Mouse (Mus musculus) left cerebral cortex, adult 9 months (tissue): ENCODE data around the gene Pknox2.

Experiments
- DNase-seq, 2 experiments: peaks; one replicate each; pipeline ENCODE4 v3.0.0; 2022; ENCODE audit warnings: low spot score in 2 of 2

The Pknox2 gene

DNA sequence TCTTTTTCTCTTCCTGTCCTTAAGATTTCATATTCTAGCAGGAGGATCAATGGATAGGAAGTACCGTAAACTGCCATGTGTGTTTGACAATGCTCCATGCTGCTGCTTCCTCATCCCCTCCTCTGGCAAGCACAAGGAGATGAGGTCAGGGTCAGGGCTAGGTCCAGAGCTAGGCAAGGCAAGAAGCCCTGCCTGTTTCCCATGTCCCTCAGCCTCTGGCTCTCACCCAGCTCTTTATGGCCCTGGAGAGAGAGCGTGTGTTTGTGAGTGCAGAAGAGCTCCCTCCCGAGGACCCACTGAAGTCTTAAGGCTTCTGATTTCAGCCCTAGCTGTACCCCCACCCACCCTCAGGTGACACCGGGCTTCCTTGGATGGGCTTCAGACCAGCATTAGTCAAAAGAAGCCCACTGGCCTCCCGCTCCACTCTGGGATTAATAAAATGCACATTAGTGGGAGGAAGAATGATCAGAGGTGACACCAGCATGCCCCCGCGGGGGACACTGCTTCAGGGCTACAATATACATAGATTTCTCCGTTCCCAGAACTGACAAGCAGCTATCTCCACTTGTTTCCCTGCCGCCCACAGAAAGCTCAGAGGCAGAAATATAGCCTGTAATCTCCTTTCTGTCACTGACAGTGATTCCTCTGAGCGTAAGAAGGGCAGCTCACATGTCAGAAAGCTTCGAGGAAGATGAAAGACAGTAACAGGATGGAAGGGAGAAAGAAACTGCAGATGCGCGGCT is 156.4 kb downstream of the Pknox2 start:
- no peak for DNase-seq

DNA sequence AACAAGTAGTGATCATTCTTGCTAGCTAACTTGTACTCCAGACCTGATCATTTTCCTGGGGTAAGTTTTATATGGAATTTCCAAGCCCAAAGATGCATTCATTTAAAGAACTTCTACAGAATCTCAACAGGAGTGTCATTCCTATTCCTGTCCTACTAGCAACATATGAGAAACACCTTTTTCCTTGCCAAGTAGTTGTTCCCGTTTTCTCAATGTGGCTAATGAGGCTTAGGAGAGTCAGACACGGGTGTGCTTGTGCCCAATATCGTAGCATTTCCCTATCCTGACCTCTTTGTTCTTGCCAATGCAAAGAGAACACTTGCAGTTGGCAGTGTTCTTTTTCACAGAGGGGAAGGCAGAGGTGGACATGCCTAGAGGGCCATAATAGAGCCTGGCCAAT is 157.2 kb downstream of the Pknox2 start:
- no peak for DNase-seq

DNA sequence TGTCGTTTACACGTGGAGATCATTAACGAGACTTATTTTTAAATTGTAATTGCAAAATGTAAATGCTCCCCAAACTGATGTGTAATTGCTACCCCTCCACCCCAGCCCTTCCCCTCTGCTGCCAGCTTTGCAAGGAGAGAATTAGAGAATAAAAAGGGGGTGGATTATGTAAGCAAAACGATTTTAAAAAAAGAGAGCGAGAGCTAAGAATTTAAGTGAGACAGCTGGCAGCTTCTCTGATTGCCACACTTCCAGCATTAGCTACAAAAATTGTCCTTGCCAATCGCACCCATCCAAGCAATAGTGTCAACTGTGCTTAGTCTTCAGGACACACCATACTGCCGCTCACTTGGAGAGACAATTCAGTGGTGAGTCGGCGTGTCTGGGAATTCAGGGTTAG is 162.0 kb downstream of the Pknox2 start:
- DNase-seq: peak; percentile 82

DNA sequence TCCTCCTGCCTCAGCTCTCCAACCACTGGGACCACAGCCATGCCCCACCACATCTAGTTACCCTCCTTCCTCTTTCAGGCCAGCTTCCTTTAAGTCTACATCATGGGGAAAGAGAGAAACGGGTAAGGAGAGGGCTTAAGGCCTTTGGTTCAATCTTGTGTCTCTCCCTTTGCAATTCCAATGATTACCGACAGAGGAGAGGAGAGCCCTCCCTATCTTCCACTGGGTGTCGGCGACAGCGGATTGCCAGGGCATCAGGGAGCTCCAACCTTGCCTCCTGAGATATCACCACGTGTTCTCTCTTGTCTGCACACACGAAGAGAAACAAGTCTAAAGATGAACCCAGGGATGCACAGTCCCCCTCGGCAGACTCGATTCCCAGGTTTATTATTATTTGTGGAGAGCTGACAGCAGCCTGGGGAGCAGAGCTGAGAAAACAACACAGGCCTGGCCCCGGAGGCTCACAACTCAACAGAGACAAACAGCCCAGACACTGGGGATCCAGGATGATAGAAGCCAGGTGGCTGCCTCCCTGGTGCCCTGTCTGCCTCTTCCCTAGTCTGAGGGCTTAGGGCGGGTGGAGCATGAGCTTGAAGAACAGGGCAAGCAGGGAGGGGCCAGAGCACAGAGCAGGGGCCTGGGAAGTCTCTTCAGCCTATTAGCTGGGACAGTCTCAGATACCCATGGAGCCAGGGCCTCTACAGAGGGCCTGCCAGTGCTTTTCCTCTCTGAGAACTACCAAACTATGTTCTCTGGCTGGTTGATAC is 170.4 kb downstream of the Pknox2 start:
- no peak for DNase-seq

DNA sequence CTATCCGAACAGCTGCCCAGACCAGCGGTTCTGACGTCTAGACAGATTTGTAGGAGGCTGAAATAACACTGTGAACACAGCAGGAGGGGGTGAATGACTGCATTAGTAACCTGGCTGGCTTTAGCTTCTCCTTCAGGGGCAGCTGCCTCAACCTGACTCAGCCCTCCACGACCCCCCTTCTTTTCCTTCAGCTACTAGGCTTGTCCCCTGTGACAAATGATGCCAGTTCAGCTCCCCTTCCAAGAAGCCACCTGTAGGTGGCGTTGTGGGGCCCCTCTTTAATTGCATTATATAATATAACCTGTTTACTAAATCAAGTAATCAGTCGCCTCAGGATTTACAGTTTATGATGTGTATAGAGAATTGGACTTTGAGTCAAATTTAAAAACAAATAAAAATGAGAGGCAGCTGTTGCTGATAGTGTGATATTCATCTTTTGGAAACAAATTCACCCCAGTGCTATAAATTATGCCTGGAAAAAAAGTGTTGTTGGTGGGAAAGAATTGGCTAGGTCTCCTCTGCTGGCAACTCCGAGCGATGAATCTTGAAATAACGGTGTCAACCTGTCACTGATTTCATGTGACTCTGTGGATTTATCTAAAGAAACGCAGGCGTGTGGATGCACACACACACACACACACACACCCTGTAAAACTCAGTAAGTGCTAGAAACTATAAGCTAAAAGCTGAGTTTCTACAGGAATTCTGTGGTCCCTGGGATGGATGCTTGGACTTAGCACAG is 173.6 kb downstream of the Pknox2 start:
- peak; percentile 50 to 76 for DNase-seq

DNA sequence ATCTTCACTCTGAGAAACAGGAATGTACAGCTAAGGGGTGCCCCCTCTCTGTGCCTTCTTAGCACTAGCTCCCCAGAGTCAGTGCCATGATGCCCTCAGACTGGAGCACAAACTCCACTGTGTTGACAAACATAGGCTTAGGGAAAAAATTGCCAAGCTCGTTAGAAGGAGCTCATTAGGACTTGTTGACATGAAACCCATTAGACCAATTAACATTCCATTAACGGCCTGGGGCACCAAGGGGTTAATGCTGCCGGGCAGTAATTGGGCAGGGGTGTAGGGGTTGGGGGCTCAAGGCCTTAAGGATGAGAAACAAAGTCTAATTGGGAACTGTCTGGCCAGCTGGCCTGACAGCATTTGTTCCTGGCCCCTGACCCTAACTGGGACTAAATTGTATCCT is 175.1 kb downstream of the Pknox2 start:
- DNase-seq: no peak

DNA sequence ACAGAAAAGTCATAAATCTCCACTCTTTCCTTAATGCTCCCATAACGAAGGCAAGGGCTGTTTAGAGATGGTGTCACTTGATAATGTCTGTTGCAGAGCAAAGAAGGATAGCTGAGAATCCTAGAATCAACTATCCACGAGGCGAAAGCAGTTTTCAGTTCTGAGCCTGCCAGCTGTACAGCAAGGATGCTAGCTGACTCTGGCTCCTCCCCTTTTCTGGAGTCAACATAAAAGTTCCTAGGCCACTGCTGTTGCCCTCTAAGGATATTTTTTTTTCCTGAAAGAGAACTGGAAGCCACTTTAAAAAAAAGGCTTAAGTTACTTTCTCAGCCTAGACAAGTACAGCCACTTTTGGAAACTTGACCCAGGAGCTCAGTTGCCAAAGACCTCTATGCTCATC is 176.1 kb downstream of the Pknox2 start:
- no peak for DNase-seq

DNA sequence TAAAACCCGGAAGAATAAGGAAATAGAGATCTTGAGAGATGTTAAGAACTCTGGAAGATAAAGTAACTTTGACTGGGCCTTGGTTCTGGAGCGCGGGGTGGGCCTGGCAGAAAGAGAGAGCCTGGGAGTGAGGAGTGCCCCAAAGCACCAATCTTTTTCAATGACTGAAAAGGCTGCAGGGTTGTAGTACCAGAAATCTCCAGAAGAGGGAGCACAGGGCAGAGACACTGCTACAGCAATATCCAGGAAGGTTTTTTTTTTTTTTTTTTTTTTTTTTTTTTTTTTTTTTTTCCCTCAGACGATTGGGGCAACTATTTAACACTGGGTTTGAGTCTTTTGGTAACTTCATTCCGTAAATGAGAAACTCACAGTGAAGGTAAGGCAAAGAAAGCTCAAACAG is 176.6 kb downstream of the Pknox2 start:
- peak; percentile 56 to 96 for DNase-seq

DNA sequence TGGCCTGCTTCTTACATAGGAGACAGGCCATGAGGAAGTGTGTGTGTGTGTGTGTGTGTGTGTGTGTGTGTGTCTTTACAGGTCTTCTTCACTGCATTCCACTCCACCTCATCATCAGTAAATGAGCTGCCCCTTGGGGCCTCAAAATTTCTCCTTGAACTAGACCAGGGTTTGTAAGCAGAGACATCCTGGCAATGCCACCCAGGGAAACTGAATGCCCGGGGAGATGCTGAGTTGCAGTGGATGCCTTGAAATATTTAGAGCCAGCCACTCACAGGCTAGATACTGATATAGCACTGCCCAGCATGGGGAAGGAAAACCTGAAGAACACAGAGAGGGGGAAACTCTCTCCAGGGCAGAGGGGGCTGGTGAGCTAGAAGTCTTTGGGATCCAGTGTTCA is 178.1 kb downstream of the Pknox2 start:
- DNase-seq: no peak

DNA sequence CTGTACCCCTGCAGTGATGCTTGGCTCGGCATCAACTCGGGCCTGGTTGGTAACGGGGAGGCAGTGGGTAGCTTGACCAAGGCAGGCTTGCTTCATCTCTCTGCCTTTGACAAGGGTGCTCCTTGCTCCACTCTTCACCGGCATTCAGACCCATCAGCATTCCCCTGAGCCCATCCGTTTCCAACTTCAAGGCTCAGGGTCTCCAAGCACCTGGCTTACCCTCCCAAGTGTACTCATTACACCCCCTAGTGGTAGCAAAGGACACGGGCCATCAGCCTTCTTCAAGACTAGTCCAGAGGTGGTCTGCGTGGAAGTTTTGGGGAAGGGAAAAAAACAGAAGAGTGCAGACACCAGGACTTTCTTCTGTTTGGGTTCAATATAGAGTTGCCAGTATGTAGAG is 178.5 kb downstream of the Pknox2 start:
- DNase-seq: no peak

DNA sequence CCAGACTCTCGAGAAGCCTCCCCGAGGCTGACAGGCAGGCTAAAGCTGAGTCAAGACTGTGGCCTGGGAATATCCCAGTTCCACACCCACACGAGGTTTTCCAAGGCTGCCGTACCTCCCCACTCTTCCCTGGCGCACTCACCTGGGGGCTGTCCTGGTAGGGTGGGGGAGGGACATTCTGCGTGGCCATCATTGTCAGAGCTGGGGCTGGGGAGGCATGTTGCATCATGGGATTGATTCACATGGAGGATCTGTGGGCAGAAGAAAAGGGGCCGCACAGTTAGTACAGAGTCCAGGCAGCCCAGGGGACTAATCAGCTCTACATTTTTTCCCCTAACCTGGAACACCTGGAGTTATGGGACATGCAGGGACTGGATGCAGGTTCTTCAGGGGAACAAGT is 179.0 kb downstream of the Pknox2 start:
- DNase-seq: no peak

DNA sequence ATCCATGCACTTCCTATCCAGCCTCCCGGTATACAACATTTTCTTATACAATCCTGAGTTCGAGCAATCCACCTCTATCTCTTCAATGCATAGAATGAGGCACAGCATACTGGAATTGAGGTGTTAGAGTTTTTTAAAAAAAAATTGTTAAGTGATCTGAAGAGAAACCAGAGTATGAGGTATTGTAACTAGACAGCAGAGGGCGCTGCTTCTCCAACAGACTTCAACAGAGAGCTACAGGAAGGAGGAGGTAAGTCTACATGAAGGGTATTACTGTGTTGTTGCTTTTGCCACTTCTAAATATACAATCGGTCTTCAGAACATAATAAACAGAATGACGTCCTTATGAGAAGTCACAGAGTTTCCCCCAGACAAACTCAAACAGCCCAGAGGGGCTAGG is 181.5 kb downstream of the Pknox2 start:
- no peak for DNase-seq

DNA sequence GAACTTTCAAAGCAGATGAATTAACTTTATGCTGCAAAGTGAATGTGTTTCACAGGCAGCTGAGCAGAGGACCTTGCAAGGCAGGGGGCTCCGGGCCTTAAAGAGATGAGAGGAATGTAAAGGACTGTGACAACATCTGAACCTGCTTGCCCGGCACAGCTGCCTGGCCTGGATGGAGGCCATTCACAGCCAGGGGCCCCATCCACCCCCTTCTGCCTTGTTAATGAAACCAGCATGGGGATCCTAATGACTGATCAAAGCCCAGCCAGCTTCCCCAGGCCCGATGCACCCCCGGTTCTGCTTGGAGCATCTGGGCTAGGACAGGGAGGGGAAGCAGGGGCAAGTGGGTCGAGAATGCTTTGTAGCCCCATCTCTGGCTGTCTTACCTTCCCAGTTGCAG is 183.0 kb downstream of the Pknox2 start:
- no peak for DNase-seq

DNA sequence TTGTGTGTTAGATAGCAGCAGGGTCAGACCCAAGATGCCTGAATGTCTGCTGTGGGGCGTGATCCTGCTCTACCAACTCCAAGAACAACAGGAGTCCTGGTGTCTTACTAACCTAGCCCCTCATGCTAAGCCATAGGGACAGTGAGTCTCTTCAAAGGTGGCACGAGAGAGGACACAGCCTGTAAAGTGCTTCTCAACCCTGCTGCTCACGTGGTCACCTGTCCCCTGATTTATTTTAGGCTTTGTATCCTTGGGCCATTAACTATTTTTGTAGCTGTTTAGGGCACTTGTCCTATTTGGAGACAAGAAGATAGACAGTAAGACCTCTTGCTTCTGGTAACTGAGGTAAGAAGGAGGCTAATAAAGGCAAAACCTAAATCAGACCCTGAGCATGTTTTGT is 183.7 kb downstream of the Pknox2 start:
- no peak for DNase-seq

DNA sequence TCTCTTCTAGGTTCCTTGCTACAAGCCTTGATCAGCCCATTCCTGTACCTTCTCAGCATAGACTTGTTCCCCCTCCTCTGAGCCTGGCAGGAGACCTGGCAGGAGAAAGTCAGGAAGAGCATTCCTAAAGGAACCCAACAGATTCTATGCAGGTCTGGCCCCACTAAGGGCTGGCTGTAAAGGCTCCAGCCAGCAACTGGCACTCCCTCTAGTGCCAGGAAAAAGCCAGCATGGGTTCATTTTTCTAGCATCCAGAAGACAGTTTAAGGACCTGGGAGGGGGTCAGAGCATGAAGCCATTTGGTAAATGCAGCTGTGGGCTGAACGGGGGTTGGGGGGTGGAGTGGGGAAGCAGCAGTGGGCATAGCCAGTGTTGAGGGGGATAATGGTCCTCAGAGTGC is 185.3 kb downstream of the Pknox2 start:
- no peak for DNase-seq

DNA sequence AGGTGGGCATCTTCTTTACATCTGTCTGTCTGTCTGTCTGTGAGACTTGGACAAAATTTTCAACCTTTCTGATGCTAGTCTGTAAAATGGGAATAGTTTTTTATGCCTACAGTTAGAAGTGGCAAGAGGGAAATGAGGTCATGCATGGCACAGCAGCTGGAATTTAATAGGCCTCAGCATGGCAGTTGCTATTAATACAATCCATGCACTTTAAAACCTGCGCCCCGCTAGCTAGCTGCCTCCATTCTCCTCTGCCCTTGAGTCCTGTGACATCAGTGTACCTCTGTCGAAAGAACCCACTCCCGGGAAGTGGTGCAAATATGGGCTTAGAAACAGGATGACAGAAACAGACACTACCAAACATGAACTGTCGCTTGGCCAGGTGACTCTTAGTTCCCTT is 186.1 kb downstream of the Pknox2 start:
- DNase-seq: no peak

DNA sequence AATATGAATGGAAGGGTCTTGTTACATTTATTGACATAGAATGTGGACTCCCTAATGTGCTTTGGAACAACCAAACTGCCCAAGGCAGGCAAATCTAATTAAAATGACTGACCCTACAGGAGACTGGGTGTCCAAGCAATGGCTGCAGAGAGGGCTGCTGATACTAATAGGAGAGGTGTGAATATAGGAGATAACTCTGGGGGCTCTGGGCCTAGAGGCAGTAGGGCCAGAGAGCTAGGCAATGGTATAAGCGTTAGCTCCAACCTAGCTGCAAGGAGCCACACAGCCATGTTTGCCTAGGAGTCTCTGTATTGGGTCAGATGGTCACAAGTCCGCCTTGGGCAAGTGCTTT is 196.1 kb downstream of the Pknox2 start:
- DNase-seq: no peak

DNA sequence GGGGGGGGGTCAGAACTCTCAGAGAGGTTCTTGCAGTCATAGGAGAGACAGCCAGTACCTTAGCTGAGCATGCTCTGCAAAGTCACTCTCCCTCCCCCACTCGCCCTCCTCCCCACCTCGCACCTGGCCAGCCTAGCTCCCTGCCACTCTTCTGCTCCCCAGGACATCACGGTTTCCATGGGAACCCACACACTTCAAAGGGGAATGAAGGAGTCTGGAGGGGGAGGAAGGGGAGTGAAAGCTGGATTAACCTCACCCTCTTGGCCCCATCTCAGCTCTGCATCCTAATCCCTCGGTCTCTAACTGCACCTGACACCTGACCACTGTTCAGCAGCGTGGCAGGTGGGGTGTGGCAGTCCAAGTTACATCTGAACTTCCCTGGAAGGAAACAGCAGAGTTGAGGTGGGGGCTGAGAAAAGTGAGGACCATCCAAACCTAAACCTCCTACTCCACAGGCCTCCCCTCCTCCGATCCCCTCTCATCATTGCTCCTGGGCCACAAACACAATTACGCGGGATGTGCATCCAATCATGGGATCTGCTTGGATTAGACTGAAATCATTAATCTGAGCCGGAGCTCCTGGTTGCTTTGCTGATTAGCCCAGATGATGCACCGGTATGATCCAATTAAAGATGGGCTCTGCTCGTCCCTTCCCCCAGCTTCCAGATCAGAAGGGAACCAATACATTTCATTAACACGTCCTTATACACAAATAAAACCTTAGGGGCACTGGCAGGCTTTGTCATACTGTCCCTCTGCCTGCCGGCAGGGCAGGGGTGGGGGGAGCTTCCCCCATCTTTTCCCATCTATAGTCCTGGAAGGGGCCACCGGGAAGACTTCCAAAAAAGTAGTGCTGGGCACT is 196.7 kb downstream of the Pknox2 start:
- DNase-seq: no peak

DNA sequence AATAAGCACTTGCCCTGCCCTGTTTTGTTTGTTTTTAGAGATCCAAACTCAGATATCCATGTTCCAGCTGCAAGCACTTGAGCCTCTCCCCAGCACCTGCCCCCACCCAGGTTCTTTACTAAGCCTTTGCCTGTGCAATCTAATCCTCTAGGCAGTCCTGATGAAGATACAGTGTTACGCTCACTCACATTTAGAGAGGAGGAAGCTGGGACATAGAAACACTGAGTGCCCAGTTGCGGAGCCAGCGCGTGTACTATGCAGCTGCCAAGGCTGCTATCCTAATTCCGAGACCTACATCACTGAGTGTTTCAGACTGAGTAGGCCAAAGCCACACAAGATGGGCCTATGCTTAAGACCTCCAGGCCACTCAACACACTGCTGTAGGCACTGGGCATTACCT is 199.0 kb downstream of the Pknox2 start:
- DNase-seq: no peak

DNA sequence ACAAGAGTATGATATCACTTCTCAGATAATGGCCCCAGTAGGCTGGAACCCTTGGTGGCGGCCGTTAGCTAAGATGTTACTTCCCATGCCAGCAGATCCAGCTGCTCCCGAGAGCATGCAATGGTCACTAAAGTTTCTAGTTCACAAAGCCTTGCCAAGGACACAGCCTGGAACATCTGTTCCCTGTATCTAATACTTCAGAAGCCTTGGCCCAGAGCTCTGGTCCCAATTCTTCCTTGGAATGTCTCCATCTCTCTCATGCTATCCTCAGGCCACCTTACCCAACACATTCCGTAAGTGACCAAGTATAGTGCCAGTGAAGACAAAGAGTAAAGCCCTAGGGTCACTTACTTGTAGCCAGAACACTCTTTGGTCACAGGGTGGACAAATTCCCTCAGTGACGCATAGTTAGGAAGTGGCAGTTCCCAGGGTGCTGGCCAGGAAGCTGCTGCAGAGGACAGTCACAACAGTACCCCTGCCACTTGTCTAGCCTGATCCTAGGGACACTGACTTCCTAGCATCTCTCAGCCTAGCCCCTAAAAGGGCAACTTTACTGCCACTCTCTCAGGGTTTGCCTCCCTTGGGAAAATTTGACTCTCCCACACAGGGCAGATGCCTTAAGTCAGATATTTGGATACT is 200.0 kb downstream of the Pknox2 start:
- DNase-seq: no peak

DNA sequence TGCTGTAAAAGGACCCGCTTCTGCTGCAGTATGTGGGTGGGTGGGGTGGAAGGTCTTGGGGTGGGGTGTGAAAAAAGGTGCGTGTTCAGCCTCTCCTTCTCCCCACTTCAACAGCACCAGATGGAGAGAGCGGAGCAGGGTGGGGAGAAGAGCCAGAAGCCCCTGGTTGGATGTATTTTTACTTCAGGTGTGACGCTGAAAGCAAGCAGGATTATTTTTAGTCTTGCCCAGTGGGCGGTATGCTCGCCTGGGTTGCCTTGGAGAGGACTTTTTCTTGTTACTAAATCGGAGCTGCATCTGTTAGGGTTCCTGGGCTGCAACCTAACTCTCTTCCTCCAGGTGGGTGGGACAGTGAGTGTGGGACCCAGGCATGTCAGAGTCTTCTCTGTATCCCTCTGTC is 202.4 kb downstream of the Pknox2 start:
- DNase-seq: peak; percentile 93 to 95
